Mouse (Mus musculus): Measurements from ENCODE around the gene Msmp. TPM values are rescaled to one million over a fixed set of nuclear protein-coding genes. Genes with fewer than 3 reads are reported as not detected.

Gene Msmp
- polyA plus RNA-seq, 1 experiment from 2014 or later, result 1.1 TPM

- 39% methylated on average over 20 of the region's 20 CpGs for WGBS
- DNase-seq (ENCODE audit: low spot score) (peak; percentile 37), ATAC-seq (ENCODE audit: low FRiP score) (no peak)
Observed at GRCm38 (mm10) chr4:43629106-43629817, 45.0 kb upstream of the Msmp start.

GRCm38 (mm10) chr4:43620146-43620778 is 36.0 kb upstream of the Msmp start:
- no peaks in the 10 kb centered on the region for H3K4me1 ChIP-seq (replicated peaks; ENCODE audit: control insufficient read depth, insufficient read depth, low read length)
- WGBS, result 83% methylated on average over 4 of the region's 4 CpGs
- no peaks in the 10 kb centered on the region for H3K9me3 ChIP-seq (ENCODE audit: control insufficient read depth, low read length)
- H3K27me3 ChIP-seq (ENCODE audit: control insufficient read depth, insufficient read depth, low read length), result no peaks in the 10 kb centered on the region
- no peak for ATAC-seq (ENCODE audit: low FRiP score)
- H3K36me3 ChIP-seq (ENCODE audit: control insufficient read depth, insufficient read depth, low read length), result no peaks in the 10 kb centered on the region
- H3K27ac ChIP-seq (ENCODE audit: low read depth, low read length), result no peak overlapping the region
- DNase-seq (ENCODE audit: low spot score), result no peak
- no peak overlapping the region for H3K9ac ChIP-seq (ENCODE audit: low read depth, low read length)
- no peak overlapping the region for H3K4me3 ChIP-seq (ENCODE audit: low read depth, low read length)
- no peak overlapping the region for H3K4me2 ChIP-seq (replicated peaks; ENCODE audit: low read depth, low read length)

More at GRCm38 (mm10) chr4:43629106-43629817, 45.0 kb upstream of the Msmp start:
- H3K27ac ChIP-seq (ENCODE audit: low read depth, low read length), result no peak overlapping the region
- H3K4me3 ChIP-seq (ENCODE audit: low read depth, low read length), result no peak overlapping the region
- H3K9me3 ChIP-seq (ENCODE audit: control insufficient read depth, low read length), result no peaks in the 10 kb centered on the region; the same call in 1 of the 2 replicates
- H3K4me2 ChIP-seq (replicated peaks; ENCODE audit: low read depth, low read length), result no peak overlapping the region
- no peaks in the 10 kb centered on the region for H3K36me3 ChIP-seq (ENCODE audit: control insufficient read depth, insufficient read depth, low read length)
- no peak overlapping the region for H3K9ac ChIP-seq (ENCODE audit: low read depth, low read length)
- peaks cover 14% of the 10 kb centered on the region for H3K4me1 ChIP-seq (replicated peaks; ENCODE audit: control insufficient read depth, insufficient read depth, low read length)
- H3K27me3 ChIP-seq (ENCODE audit: control insufficient read depth, insufficient read depth, low read length), result peaks cover 4% of the 10 kb centered on the region; the same call in 1 of the 2 replicates

- WGBS, result 69% methylated on average over 3 of the region's 3 CpGs
- Histone ChIP-seq H3K4me2 (replicated peaks; ENCODE audit: low read depth, low read length) (no peak overlapping the region), H3K4me3 (ENCODE audit: low read depth, low read length) (no peak overlapping the region), H3K36me3 (ENCODE audit: control insufficient read depth, insufficient read depth, low read length) (no peaks in the 10 kb centered on the region), H3K27me3 (ENCODE audit: control insufficient read depth, insufficient read depth, low read length) (no peaks in the 10 kb centered on the region), H3K4me1 (replicated peaks; ENCODE audit: control insufficient read depth, insufficient read depth, low read length) (no peaks in the 10 kb centered on the region), H3K27ac (ENCODE audit: low read depth, low read length) (no peak overlapping the region), H3K9me3 (ENCODE audit: control insufficient read depth, low read length) (no peaks in the 10 kb centered on the region), H3K9ac (ENCODE audit: low read depth, low read length) (no peak overlapping the region)
- ATAC-seq (ENCODE audit: low FRiP score) (no peak), DNase-seq (ENCODE audit: low spot score) (no peak)
Observed at GRCm38 (mm10) chr4:43613060-43613730, 28.9 kb upstream of the Msmp start.

GRCm38 (mm10) chr4:43612534-43612933 is 28.2 kb upstream of the Msmp start:
- H3K27me3 ChIP-seq (ENCODE audit: control insufficient read depth, insufficient read depth, low read length), result no peaks in the 10 kb centered on the region
- no peak for ATAC-seq (ENCODE audit: low FRiP score)
- no peaks in the 10 kb centered on the region for H3K4me1 ChIP-seq (replicated peaks; ENCODE audit: control insufficient read depth, insufficient read depth, low read length)
- H3K9me3 ChIP-seq (ENCODE audit: control insufficient read depth, low read length), result no peaks in the 10 kb centered on the region
- DNase-seq (ENCODE audit: low spot score), result no peak
- WGBS, result 80% methylated on average over 10 of the region's 10 CpGs
- H3K4me3 ChIP-seq (ENCODE audit: low read depth, low read length), result no peak overlapping the region
- no peak overlapping the region for H3K9ac ChIP-seq (ENCODE audit: low read depth, low read length)
- no peaks in the 10 kb centered on the region for H3K36me3 ChIP-seq (ENCODE audit: control insufficient read depth, insufficient read depth, low read length)
- H3K4me2 ChIP-seq (replicated peaks; ENCODE audit: low read depth, low read length), result no peak overlapping the region
- no peak overlapping the region for H3K27ac ChIP-seq (ENCODE audit: low read depth, low read length)

- Histone ChIP-seq H3K9ac (ENCODE audit: low read depth, low read length) (no peak overlapping the region), H3K4me3 (ENCODE audit: low read depth, low read length) (no peak overlapping the region), H3K27ac (ENCODE audit: low read depth, low read length) (no peak overlapping the region), H3K36me3 (ENCODE audit: control insufficient read depth, insufficient read depth, low read length) (no peaks in the 10 kb centered on the region), H3K27me3 (ENCODE audit: control insufficient read depth, insufficient read depth, low read length) (no peaks in the 10 kb centered on the region), H3K4me1 (replicated peaks; ENCODE audit: control insufficient read depth, insufficient read depth, low read length) (no peaks in the 10 kb centered on the region), H3K9me3 (ENCODE audit: control insufficient read depth, low read length) (no peaks in the 10 kb centered on the region), H3K4me2 (replicated peaks; ENCODE audit: low read depth, low read length) (no peak overlapping the region)
- DNase-seq (ENCODE audit: low spot score) (no peak), ATAC-seq (ENCODE audit: low FRiP score) (no peak)
- WGBS, result 80% methylated on average over 9 of the region's 9 CpGs
Observed at GRCm38 (mm10) chr4:43604751-43605685, 20.7 kb upstream of the Msmp start.

GRCm38 (mm10) chr4:43604099-43604498 is 19.8 kb upstream of the Msmp start:
- no peak overlapping the region for H3K4me3 ChIP-seq (ENCODE audit: low read depth, low read length)
- no peak overlapping the region for H3K9ac ChIP-seq (ENCODE audit: low read depth, low read length)
- no peak for ATAC-seq (ENCODE audit: low FRiP score)
- H3K27me3 ChIP-seq (ENCODE audit: control insufficient read depth, insufficient read depth, low read length), result no peaks in the 10 kb centered on the region
- no peaks in the 10 kb centered on the region for H3K4me1 ChIP-seq (replicated peaks; ENCODE audit: control insufficient read depth, insufficient read depth, low read length)
- H3K36me3 ChIP-seq (ENCODE audit: control insufficient read depth, insufficient read depth, low read length), result no peaks in the 10 kb centered on the region
- H3K9me3 ChIP-seq (ENCODE audit: control insufficient read depth, low read length), result no peaks in the 10 kb centered on the region
- 81% methylated on average over 3 of the region's 3 CpGs for WGBS
- H3K4me2 ChIP-seq (replicated peaks; ENCODE audit: low read depth, low read length), result no peak overlapping the region
- no peak overlapping the region for H3K27ac ChIP-seq (ENCODE audit: low read depth, low read length)
- no peak for DNase-seq (ENCODE audit: low spot score)

- Histone ChIP-seq H3K9ac (ENCODE audit: low read depth, low read length) (no peak overlapping the region), H3K27ac (ENCODE audit: low read depth, low read length) (no peak overlapping the region), H3K4me1 (replicated peaks; ENCODE audit: control insufficient read depth, insufficient read depth, low read length) (no peaks in the 10 kb centered on the region), H3K9me3 (ENCODE audit: control insufficient read depth, low read length) (no peaks in the 10 kb centered on the region), H3K4me2 (replicated peaks; ENCODE audit: low read depth, low read length) (no peak overlapping the region), H3K27me3 (ENCODE audit: control insufficient read depth, insufficient read depth, low read length) (no peaks in the 10 kb centered on the region), H3K36me3 (ENCODE audit: control insufficient read depth, insufficient read depth, low read length) (no peaks in the 10 kb centered on the region), H3K4me3 (ENCODE audit: low read depth, low read length) (no peak overlapping the region)
- 84% methylated on average over 9 of the region's 9 CpGs for WGBS
- DNase-seq (ENCODE audit: low spot score) (no peak), ATAC-seq (ENCODE audit: low FRiP score) (no peak)
Observed at GRCm38 (mm10) chr4:43600195-43600934, 16.1 kb upstream of the Msmp start.

All from hindbrain, embryonic 11.5 days (tissue).